Mouse (Mus musculus) hindbrain, embryonic 16.5 days (tissue): ENCODE data around the gene Shq1. TPM values are rescaled to one million over a fixed set of nuclear protein-coding genes. Genes with fewer than 3 reads are reported as not detected.

Experiments
- ATAC-seq: fragments of 200-750 bp; cut with Nextera tagmentation; 2 replicates; pipeline ENCODE4 v1.8.0; 2017; ENCODE audit warnings: moderate TSS enrichment, moderate library complexity
- H3K27ac ChIP-seq: fragments of 300-500 bp; sonication (generic); 2 replicates; pipeline ENCODE4 v1.5.1; 2014; ENCODE audit warnings: low read depth, mild to moderate bottlenecking, control low read depth, low read length, moderate library complexity
- H3K27me3 ChIP-seq: fragments of 300-500 bp; sonication (generic); replicated peaks from 2 replicates; pipeline ENCODE4 v1.6.1; 2014; ENCODE audit warnings: low read length; ENCODE audit not compliant: control insufficient read depth, insufficient read depth
- H3K36me3 ChIP-seq: fragments of 300-500 bp; sonication (generic); 2 replicates; pipeline ENCODE4 v1.6.1; 2014; ENCODE audit warnings: mild to moderate bottlenecking, low read length, moderate library complexity, mixed read lengths; ENCODE audit not compliant: control insufficient read depth, insufficient read depth
- H3K4me1 ChIP-seq: fragments of 300-500 bp; sonication (generic); 2 replicates; pipeline ENCODE4 v1.6.1; 2014; ENCODE audit warnings: low read depth, low read length; ENCODE audit not compliant: control insufficient read depth, insufficient read depth
- H3K4me2 ChIP-seq: fragments of 300-500 bp; sonication (generic); 2 replicates; pipeline ENCODE4 v1.6.1; 2014; ENCODE audit warnings: mild to moderate bottlenecking, low read length, control low read depth, moderate library complexity
- H3K4me3 ChIP-seq: fragments of 300-500 bp; sonication (generic); 2 replicates; pipeline ENCODE4 v1.5.1; 2014; ENCODE audit warnings: mild to moderate bottlenecking, low read length, control low read depth, moderate library complexity
- H3K9ac ChIP-seq: fragments of 300-500 bp; sonication (generic); 2 replicates; pipeline ENCODE4 v1.6.1; 2014; ENCODE audit warnings: low read depth, mild to moderate bottlenecking, control low read depth, low read length, moderate library complexity
- H3K9me3 ChIP-seq: fragments of 300-500 bp; sonication (generic); 2 replicates; pipeline ENCODE4 v1.6.1; 2014; ENCODE audit warnings: mild to moderate bottlenecking, low read length, moderate library complexity; ENCODE audit not compliant: control insufficient read depth
- WGBS: fragments of 180-500 bp; shearing (Covaris S2); extraction: QIAGEN DNeasy Blood & Tissue Kit; methylation state at CpG from one replicate; pipeline ENCODE4 v1.1.7; 2014; 5-methylcytosine and 5-hydroxymethylcytosine counted together
- polyA plus RNA-seq: library from polyadenylated mRNA; unstranded; fragments of >200 nt; fragmentation: Nextera tagmentation; extraction: Ambion mirVana; gene quantifications from 2 replicates; pipeline ENCODE4 v1.2.1, GENCODE M21; 2015

Gene Shq1
- polyA plus RNA-seq, 1 experiment from 2014 or later = 8.9 TPM

DNA sequence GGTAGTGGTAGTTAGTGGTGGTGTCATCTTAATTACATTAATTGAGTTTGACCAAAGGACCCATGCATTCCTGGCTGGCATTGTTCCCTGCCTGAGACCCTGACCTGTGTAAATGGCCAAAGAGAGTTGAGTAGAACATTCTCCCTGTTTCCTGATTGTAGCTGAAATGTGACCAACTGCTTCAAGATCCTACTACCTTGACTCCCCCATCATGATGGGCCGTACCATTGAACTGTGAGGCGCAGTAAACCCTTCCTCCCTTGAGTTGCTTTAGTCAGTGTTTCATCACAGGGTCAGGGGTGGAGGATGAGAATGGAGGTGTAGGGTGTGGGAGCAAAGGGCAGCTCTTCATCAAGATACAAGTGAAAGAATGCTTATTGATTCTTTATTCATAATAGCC is 7.7 kb upstream of the Shq1 start:
- 79% methylated on average over 2 of the region's 2 CpGs for WGBS
- no peak for ATAC-seq
- H3K4me1 ChIP-seq = no peaks in the 10 kb centered on the region
- H3K4me2 ChIP-seq = no peak overlapping the region
- no peak overlapping the region for H3K9ac ChIP-seq
- no peaks in the 10 kb centered on the region for H3K27me3 ChIP-seq
- H3K4me3 ChIP-seq = no peak overlapping the region
- no peak overlapping the region for H3K27ac ChIP-seq
- H3K36me3 ChIP-seq = no peaks in the 10 kb centered on the region
- no peaks in the 10 kb centered on the region for H3K9me3 ChIP-seq

DNA sequence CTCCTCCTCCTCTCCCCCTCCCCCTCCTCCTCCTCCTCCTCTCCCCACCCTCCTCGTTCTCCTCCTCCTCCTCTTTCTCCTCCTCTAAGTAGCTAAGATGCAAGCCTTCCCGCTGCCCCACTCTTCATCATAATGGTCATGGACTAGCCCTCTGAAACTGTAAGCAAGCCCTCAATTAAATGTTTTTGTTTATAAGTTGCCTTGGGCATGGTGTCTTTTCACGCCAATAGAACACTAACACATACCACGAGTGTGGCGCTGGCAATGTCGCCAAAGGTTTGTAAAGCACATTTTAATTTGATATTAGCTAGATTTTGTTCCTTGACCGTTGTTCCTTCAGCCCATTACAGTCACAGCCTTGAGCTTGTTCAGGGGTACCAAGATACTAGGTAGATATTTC is 5.5 kb upstream of the Shq1 start:
- H3K27me3 ChIP-seq = no peaks in the 10 kb centered on the region
- no peak overlapping the region for H3K9ac ChIP-seq
- no peak overlapping the region for H3K4me3 ChIP-seq
- H3K9me3 ChIP-seq = no peaks in the 10 kb centered on the region
- no peak overlapping the region for H3K27ac ChIP-seq
- WGBS = 86% methylated on average over 7 of the region's 7 CpGs
- no peaks in the 10 kb centered on the region for H3K36me3 ChIP-seq
- H3K4me1 ChIP-seq = peaks cover 1% of the 10 kb centered on the region; the same call in 1 of the 2 replicates
- no peak overlapping the region for H3K4me2 ChIP-seq
- ATAC-seq = no peak

- Histone ChIP-seq H3K9me3 (no peaks in the 10 kb centered on the region), H3K4me1 (peaks cover 9% of the 10 kb centered on the region), H3K27ac (no peak overlapping the region), H3K4me2 (no peak overlapping the region), H3K27me3 (no peaks in the 10 kb centered on the region), H3K36me3 (no peaks in the 10 kb centered on the region), H3K4me3 (no peak overlapping the region), H3K9ac (no peak overlapping the region)
- 22% methylated on average over 6 of the region's 6 CpGs for WGBS
- no peak for ATAC-seq
Measured at GRCm38 (mm10) chr6:100674974-100675373, 4.0 kb upstream of the Shq1 start.

GRCm38 (mm10) chr6:100671401-100671800 is 444 bp upstream of the Shq1 start:
- peaks cover 9% of the 10 kb centered on the region for H3K4me1 ChIP-seq
- no peak overlapping the region for H3K9ac ChIP-seq
- no peak overlapping the region for H3K27ac ChIP-seq
- ATAC-seq = no peak
- H3K36me3 ChIP-seq = no peaks in the 10 kb centered on the region
- peak overlapping the region; percentile 97 for H3K4me2 ChIP-seq
- H3K9me3 ChIP-seq = no peaks in the 10 kb centered on the region
- WGBS = 14% methylated on average over 7 of the region's 7 CpGs
- no peaks in the 10 kb centered on the region for H3K27me3 ChIP-seq
- peak overlapping the region; percentile 90 for H3K4me3 ChIP-seq

DNA sequence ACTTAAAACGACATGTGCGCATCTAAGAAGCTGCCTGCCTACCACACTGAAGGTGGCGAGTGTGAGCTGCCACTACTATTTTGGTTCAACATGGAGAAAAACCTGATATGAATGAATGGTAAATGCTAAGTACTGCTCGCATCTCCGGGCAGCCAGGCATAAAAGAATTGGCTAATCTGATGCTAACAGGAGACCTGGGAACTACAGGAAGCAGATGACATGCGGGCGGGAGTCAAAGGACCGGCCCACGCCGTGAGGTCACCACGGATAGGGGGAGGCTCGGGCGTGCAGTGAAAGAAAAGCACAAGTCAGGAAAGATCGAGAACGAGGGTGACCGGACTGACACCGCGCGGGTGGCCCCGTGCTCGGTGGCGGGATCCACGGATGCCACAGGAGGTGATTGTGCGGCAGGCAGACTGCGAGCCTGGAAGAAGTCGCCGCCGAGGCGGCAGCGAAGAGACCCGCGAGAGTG is 551 bp downstream of the Shq1 start:
- under 1% methylated on average over 32 of the region's 32 CpGs for WGBS
- no peaks in the 10 kb centered on the region for H3K36me3 ChIP-seq
- peak overlapping the region; percentile 75 for H3K9ac ChIP-seq
- no peak overlapping the region; the same call in 1 of the 2 replicates for H3K27ac ChIP-seq
- no peaks in the 10 kb centered on the region for H3K9me3 ChIP-seq
- no peaks in the 10 kb centered on the region for H3K27me3 ChIP-seq
- peak overlapping the region; percentile 97 for H3K4me2 ChIP-seq
- H3K4me3 ChIP-seq = peak overlapping the region; percentile 90
- ATAC-seq = peak; percentile 62
- H3K4me1 ChIP-seq = peaks cover 9% of the 10 kb centered on the region

DNA sequence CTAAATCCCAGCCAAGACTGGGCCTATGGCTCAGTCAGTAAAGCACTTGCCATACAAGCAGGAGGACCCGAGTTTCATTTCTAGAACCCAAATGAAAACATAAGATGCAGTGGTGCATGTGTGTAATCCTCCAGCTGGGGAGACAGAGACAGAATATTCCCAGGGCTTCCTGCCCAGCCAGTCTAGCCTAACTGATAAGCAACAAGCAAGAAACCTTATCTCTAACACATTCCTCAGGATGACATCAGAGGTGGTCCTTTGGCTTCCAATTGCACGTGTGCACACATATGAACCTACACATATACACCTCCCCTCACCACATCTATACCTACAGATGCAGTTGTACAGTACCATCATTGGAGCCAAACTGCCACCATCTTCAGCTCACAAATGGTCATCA is 2.1 kb downstream of the Shq1 start:
- no peaks in the 10 kb centered on the region for H3K36me3 ChIP-seq
- H3K4me1 ChIP-seq = peaks cover 9% of the 10 kb centered on the region
- no peak overlapping the region for H3K9ac ChIP-seq
- H3K27ac ChIP-seq = no peak overlapping the region
- H3K27me3 ChIP-seq = no peaks in the 10 kb centered on the region
- WGBS = 84% methylated on average over 2 of the region's 2 CpGs
- H3K4me2 ChIP-seq = no peak overlapping the region
- H3K4me3 ChIP-seq = no peak overlapping the region
- no peaks in the 10 kb centered on the region for H3K9me3 ChIP-seq
- no peak for ATAC-seq

DNA sequence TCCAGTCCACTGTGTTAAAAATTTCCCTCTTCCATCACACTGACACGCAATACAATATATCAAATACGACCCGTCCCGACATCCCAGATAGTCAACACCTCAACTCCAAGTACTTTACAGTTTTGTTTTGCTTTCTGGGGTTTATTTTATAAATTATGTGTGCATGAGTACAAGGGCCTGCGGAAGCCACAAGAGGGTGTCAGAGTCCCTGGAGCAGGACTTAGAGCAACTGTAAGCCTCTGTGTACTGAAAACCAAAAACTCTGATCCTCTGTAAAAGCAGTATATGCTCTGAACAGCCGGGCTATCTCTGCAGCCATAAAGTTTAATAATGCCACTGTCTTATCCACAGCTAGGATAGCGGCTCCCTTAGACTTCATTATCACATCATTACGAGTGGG is 3.3 kb downstream of the Shq1 start:
- Histone ChIP-seq H3K9me3 (no peaks in the 10 kb centered on the region), H3K4me3 (no peak overlapping the region), H3K4me1 (peaks cover 9% of the 10 kb centered on the region), H3K36me3 (no peaks in the 10 kb centered on the region), H3K27me3 (no peaks in the 10 kb centered on the region), H3K4me2 (no peak overlapping the region), H3K27ac (no peak overlapping the region), H3K9ac (no peak overlapping the region)
- no peak for ATAC-seq
- 89% methylated on average over 8 of the region's 8 CpGs for WGBS

DNA sequence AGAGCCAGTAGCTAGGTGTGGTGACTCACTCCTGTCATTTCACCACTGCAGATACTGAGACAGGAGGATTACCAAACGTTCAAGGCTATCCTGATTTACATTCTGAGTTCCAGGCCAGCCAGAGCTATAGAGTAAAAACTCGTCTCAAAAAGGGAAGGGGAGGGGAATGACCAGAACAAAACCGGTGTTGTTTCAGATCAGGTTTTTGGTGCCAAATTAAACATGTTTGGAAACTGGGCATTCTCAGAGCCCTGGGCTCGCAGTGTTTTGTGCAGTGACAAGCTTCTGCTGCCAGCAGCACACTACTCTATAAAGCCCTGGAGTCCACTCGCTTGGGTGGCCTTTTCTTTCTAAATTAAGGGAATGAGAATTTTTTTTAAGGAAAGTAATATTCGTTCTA is 8.7 kb downstream of the Shq1 start:
- Histone ChIP-seq H3K27me3 (no peaks in the 10 kb centered on the region), H3K9me3 (no peaks in the 10 kb centered on the region), H3K36me3 (no peaks in the 10 kb centered on the region), H3K4me3 (no peak overlapping the region), H3K4me2 (no peak overlapping the region), H3K9ac (no peak overlapping the region), H3K4me1 (peaks cover 7% of the 10 kb centered on the region; the same call in 1 of the 2 replicates), H3K27ac (no peak overlapping the region)
- peak; percentile 61; the same call in 1 of the 2 replicates for ATAC-seq
- 67% methylated on average over 6 of the region's 6 CpGs for WGBS

DNA sequence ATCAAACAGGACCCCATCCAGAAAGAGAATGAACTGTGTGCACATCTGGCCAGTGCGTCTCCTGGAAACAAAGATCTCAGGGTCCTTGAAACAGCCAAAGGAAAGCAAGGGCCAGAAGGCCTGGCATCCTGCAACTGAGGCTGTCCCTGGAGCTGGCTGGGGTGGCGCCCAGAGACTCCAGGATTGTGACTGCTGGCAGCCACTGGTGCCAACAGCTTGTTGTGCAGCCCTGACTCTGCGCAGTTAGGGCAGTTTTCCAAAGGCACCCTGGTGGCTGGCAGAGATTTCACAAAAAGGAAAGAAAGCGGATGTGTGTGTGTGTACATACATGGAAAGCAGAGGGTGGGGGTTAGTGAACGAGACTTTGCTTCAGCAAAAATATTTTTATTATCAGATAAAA is 10.6 kb downstream of the Shq1 start:
- Histone ChIP-seq H3K27me3 (no peaks in the 10 kb centered on the region), H3K9me3 (no peaks in the 10 kb centered on the region), H3K9ac (no peak overlapping the region), H3K36me3 (no peaks in the 10 kb centered on the region), H3K4me3 (no peak overlapping the region), H3K4me1 (peaks cover 7% of the 10 kb centered on the region; the same call in 1 of the 2 replicates), H3K4me2 (no peak overlapping the region), H3K27ac (no peak overlapping the region)
- WGBS = 42% methylated on average over 5 of the region's 5 CpGs
- peak; percentile 90 for ATAC-seq

- Histone ChIP-seq H3K27ac (no peak overlapping the region), H3K4me2 (no peak overlapping the region), H3K9me3 (no peaks in the 10 kb centered on the region), H3K9ac (no peak overlapping the region), H3K4me1 (no peaks in the 10 kb centered on the region), H3K27me3 (no peaks in the 10 kb centered on the region), H3K36me3 (no peaks in the 10 kb centered on the region), H3K4me3 (no peak overlapping the region)
- 57% methylated on average over 3 of the region's 3 CpGs for WGBS
- ATAC-seq = no peak; the same call in 1 of the 2 replicates
Measured at GRCm38 (mm10) chr6:100652535-100652934, 18.4 kb downstream of the Shq1 start.
